Mouse (Mus musculus) megakaryocyte, embryonic 14.5 days (primary cell): ENCODE measurements around the gene Gpank1.

Experiments used
- FLI1 ChIP-seq: IDR thresholded peaks from 2 replicates; pipeline ENCODE4 v1.6.1; 2012; ENCODE audit warnings: low read length, inconsistent platforms, mixed read lengths
- GATA1 ChIP-seq: IDR thresholded peaks from 3 replicates; pipeline ENCODE4 v1.6.1; 2012; ENCODE audit warnings: mixed read lengths, low read length, inconsistent platforms, borderline replicate concordance

DNA sequence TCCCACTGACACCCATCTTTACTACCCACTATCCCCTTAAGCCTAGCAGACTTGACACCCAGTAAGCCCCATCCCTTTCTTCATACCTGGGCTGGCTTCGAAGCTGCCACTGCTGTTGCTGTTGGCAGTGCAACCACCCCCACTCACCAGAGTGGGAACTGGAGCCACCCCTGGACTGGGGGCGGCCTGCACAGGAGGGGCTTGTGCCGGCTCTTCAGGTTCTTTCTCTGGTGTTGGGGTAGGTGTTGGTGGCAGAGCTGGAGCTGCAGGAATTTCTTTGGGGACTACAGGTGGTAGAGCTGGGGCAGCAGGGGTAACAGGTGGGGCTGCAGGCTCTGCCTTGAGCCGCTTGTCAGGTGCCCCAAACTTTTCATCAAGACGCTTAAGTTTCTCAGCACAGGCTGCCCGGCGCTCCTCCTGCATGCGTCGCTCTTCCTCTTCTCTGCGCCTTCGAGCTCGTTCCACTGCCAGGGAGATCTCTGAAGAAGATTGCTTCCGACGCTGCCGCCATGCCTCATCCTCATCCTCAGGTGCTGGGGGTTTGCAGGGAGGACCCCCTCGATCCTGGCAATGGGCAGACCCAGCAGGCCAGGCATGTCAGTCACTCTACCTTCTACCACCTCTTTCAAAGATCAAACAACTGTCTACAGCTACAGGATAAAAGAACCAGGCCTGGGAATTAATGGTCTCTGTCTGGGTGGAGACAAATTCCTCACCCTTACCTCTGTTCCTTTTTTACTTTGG is 37.8 kb downstream of the Gpank1 start:
- TF ChIP-seq GATA1: no peak
- TF ChIP-seq FLI1: no peak
